Mouse (Mus musculus) stomach, postnatal 0 days (tissue): ENCODE data around the gene Wnt7a.

Source experiments
- CTCF ChIP-seq: IDR thresholded peaks from 2 replicates; pipeline ENCODE4 v1.5.1; 2016; ENCODE audit warnings: antibody characterized with exemption, low read depth, mild to moderate bottlenecking, moderate library complexity
- EP300 ChIP-seq: optimal IDR thresholded peaks from 2 replicates; pipeline ENCODE3; 2016; ENCODE audit warnings: antibody characterized with exemption

DNA sequence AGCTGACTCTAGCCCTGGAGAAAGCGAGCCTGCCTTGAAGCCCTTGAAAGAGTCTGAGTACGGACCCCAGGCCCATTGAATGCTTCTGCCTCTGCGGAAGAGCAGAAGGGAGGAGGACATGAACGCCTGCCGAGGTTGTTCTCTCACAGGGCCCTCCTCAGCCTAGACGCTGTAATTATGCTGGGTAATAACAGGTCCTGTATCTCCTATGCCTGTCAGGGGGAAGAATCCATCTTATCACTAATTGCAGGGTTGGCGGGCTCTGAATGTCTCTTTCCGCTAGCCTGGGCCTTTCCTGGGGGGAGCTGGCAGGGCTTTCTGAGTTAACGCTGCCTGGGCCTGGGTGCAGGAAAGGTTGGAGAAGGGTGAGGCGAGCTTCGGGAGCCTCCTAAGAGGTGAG lies 86.4 kb downstream of the Wnt7a start:
- TF ChIP-seq EP300 (no peak), CTCF (no peak)
